Mouse (Mus musculus): ENCODE results near the gene Ddhd1.

GRCm38 (mm10) chr14:45618351-45618750 lies 39.6 kb downstream of the Ddhd1 start:
- TF ChIP-seq CTCF (conservative IDR thresholded peaks at IDR 0.05; ENCODE audit: low read length) (no peak), POU5F1 (IDR thresholded peaks at IDR 0.05; ENCODE audit: borderline replicate concordance, low read length) (no peak), NANOG (IDR thresholded peaks at IDR 0.05; ENCODE audit: borderline replicate concordance, low read length) (no peak)

Measured in E14TG2a.4 (cell line).